Mouse (Mus musculus) layer of hippocampus, adult 2 months (tissue): ENCODE results near the gene Gm11037. TPM values are rescaled to one million over a fixed set of nuclear protein-coding genes. Genes with fewer than 3 reads are reported as not detected.
"Not testable (repeated sequence)": the region's sequence is repeated elsewhere in the genome, so short reads cannot be mapped to it uniquely, and the experiment has no call there.

ENCODE experiments used
- DNase-seq, 2 experiments: peaks; one replicate each; pipeline ENCODE4 v3.0.0; 2022; ENCODE audit warnings: low spot score in 2 of 2
- H3K27ac ChIP-seq: fragments of 200-600 bp; 2 replicates; pipeline ENCODE4 v1.8.1; 2022
- H3K4me3 ChIP-seq: fragments of 200-600 bp; 2 replicates; pipeline ENCODE4 v1.8.1; 2022; ENCODE audit warnings: mild to moderate bottlenecking
- CTCF ChIP-seq: fragments of 200-600 bp; conservative IDR thresholded peaks from 2 replicates; pipeline ENCODE4 v1.8.1; 2022; ENCODE audit warnings: antibody characterized with exemption, mild to moderate bottlenecking, moderate library complexity
- long read RNA-seq, 2 experiments: library from polyadenylated mRNA; stranded (forward); transcript quantifications; one replicate each; pipeline ENCODE4 v2.0.0; 2021; ENCODE audit warnings: borderline mapping rate in 2 of 2
- total RNA-seq, 2 experiments: library from RNA; stranded (reverse); gene quantifications; 2 replicates each; pipeline ENCODE4 v1.2.3; 2021

Gm11037 gene
- not detected for total RNA-seq
- long read RNA-seq, experiment 1 = 0 reads
- long read RNA-seq, experiment 2 = 0 reads

- Histone ChIP-seq H3K4me3 (no peak within 1 kb of the TSS), H3K27ac (peak within 1 kb of the TSS; percentile 37; the same call in 1 of the 2 replicates)
- TF ChIP-seq CTCF = no peak
- DNase-seq = no peak
These were observed at the start of gene Gm11037 for GRCm38 (mm10) chr2:131132930-131133547. TSS of gene Gm11037 (plus strand) at chr2:131133497.

- no peak for TF ChIP-seq CTCF
- no peak overlapping the region for H3K4me3 ChIP-seq
These were observed 49.1 kb upstream of the Gm11037 start for GRCm38 (mm10) chr2:131084206-131084605.

GRCm38 (mm10) chr2:131086667-131087390 is 46.5 kb upstream of the Gm11037 start, which contains the start of gene Siglec1:
TSS of gene Siglec1 (minus strand) at chr2:131086765.
- no peak for DNase-seq
- no peak within 1 kb of the TSS for H3K4me3 ChIP-seq
- no peak within 1 kb of the TSS for H3K27ac ChIP-seq
- no peak for TF ChIP-seq CTCF

More at GRCm38 (mm10) chr2:131084206-131084605, 49.1 kb upstream of the Gm11037 start:
- H3K27ac ChIP-seq = no peak overlapping the region
- DNase-seq = no peak

- H3K27ac ChIP-seq = no peak overlapping the region
- no peak for TF ChIP-seq CTCF
- no peak overlapping the region for H3K4me3 ChIP-seq
- no peak for DNase-seq
These were observed 44.7 kb upstream of the Gm11037 start for GRCm38 (mm10) chr2:131088581-131088980.

GRCm38 (mm10) chr2:131089634-131090033 is 43.7 kb upstream of the Gm11037 start:
- H3K4me3 ChIP-seq = no peak overlapping the region
- no peak for TF ChIP-seq CTCF
- H3K27ac ChIP-seq = no peak overlapping the region
- DNase-seq = no peak

GRCm38 (mm10) chr2:131090852-131091251 is 42.4 kb upstream of the Gm11037 start:
- Histone ChIP-seq H3K27ac (no peak overlapping the region), H3K4me3 (no peak overlapping the region)
- no peak for TF ChIP-seq CTCF
- DNase-seq = no peak

GRCm38 (mm10) chr2:131093577-131093976 is 39.7 kb upstream of the Gm11037 start:
- TF ChIP-seq CTCF = no peak
- DNase-seq = no peak

GRCm38 (mm10) chr2:131094823-131095222 is 38.5 kb upstream of the Gm11037 start:
- peak; percentile 81 to 85 for DNase-seq
- peak; percentile 100 for TF ChIP-seq CTCF
- H3K27ac ChIP-seq = no peak overlapping the region
- no peak overlapping the region for H3K4me3 ChIP-seq

More at GRCm38 (mm10) chr2:131093577-131093976, 39.7 kb upstream of the Gm11037 start:
- Histone ChIP-seq H3K27ac (no peak overlapping the region), H3K4me3 (no peak overlapping the region)

GRCm38 (mm10) chr2:131096101-131096795 is 37.0 kb upstream of the Gm11037 start:
- no peak for TF ChIP-seq CTCF
- Histone ChIP-seq H3K4me3 (no peak overlapping the region), H3K27ac (peak overlapping the region; percentile 12; the same call in 1 of the 2 replicates)
- DNase-seq = no peak

- no peak for DNase-seq
- Histone ChIP-seq H3K4me3 (no peak overlapping the region), H3K27ac (no peak overlapping the region)
- no peak for TF ChIP-seq CTCF
These were observed 36.2 kb upstream of the Gm11037 start for GRCm38 (mm10) chr2:131097087-131097486.

GRCm38 (mm10) chr2:131101530-131101929 is 31.8 kb upstream of the Gm11037 start:
- no peak for DNase-seq
- no peak for TF ChIP-seq CTCF
- Histone ChIP-seq H3K27ac (no peak overlapping the region), H3K4me3 (no peak overlapping the region)

- no peak for TF ChIP-seq CTCF
- no peak overlapping the region for H3K4me3 ChIP-seq
- peak in 1 of 2 experiments; percentile 37 for DNase-seq
- no peak overlapping the region for H3K27ac ChIP-seq
These were observed 29.3 kb upstream of the Gm11037 start for GRCm38 (mm10) chr2:131104021-131104420.

- not testable (repeated sequence) for DNase-seq, H3K27ac ChIP-seq, H3K4me3 ChIP-seq
These were observed 28.2 kb upstream of the Gm11037 start for GRCm38 (mm10) chr2:131105061-131105460.
